Mouse (Mus musculus): ENCODE results near the gene Ywhaq. TPM values are rescaled to one million over a fixed set of nuclear protein-coding genes. Genes with fewer than 3 reads are reported as not detected.

The Ywhaq gene
- polyA plus RNA-seq, 1 experiment: 1.6 TPM

GRCm38 (mm10) chr12:21362686-21363085 lies 54.8 kb downstream of the Ywhaq start:
- Histone ChIP-seq H3K27me3 (ENCODE audit: control insufficient read depth) (no peaks in the 10 kb centered on the region), H3K4me1 (ENCODE audit: control insufficient read depth) (peaks cover 3% of the 10 kb centered on the region; the same call in 1 of the 2 replicates), H3K9me3 (ENCODE audit: control insufficient read depth, low read length) (no peaks in the 10 kb centered on the region), H3K4me3 (replicated peaks) (no peak overlapping the region), H3K36me3 (ENCODE audit: control insufficient read depth) (peaks cover 16% of the 10 kb centered on the region)
- TF ChIP-seq TAL1 (IDR thresholded peaks at IDR 0.05; ENCODE audit: low read length): no peak
- no peak for TF ChIP-seq GATA1 (IDR thresholded peaks at IDR 0.05; ENCODE audit: low read length)

GRCm38 (mm10) chr12:21353681-21354080 lies 63.8 kb downstream of the Ywhaq start:
- H3K4me1 ChIP-seq (ENCODE audit: control insufficient read depth): no peaks in the 10 kb centered on the region
- H3K27me3 ChIP-seq (ENCODE audit: control insufficient read depth): no peaks in the 10 kb centered on the region
- H3K9me3 ChIP-seq (ENCODE audit: control insufficient read depth, low read length): no peaks in the 10 kb centered on the region
- no peak for TF ChIP-seq TAL1 (IDR thresholded peaks at IDR 0.05; ENCODE audit: low read length)
- no peak for TF ChIP-seq GATA1 (IDR thresholded peaks at IDR 0.05; ENCODE audit: low read length)
- H3K36me3 ChIP-seq (ENCODE audit: control insufficient read depth): peaks cover 53% of the 10 kb centered on the region
- H3K4me3 ChIP-seq (replicated peaks): no peak overlapping the region

- TF ChIP-seq TAL1 (IDR thresholded peaks at IDR 0.05; ENCODE audit: low read length) (no peak), GATA1 (IDR thresholded peaks at IDR 0.05; ENCODE audit: low read length) (no peak)
- no peaks in the 10 kb centered on the region for H3K27me3 ChIP-seq (ENCODE audit: control insufficient read depth)
- no peaks in the 10 kb centered on the region for H3K9me3 ChIP-seq (ENCODE audit: control insufficient read depth, low read length)
- H3K4me3 ChIP-seq (replicated peaks): no peak overlapping the region
- no peaks in the 10 kb centered on the region for H3K4me1 ChIP-seq (ENCODE audit: control insufficient read depth)
- peaks cover 63% of the 10 kb centered on the region for H3K36me3 ChIP-seq (ENCODE audit: control insufficient read depth)
These were observed 67.1 kb downstream of the Ywhaq start for GRCm38 (mm10) chr12:21350113-21350876.

- no peak overlapping the region for H3K4me3 ChIP-seq (replicated peaks)
- peaks cover 57% of the 10 kb centered on the region for H3K36me3 ChIP-seq (ENCODE audit: control insufficient read depth)
- no peaks in the 10 kb centered on the region for H3K9me3 ChIP-seq (ENCODE audit: control insufficient read depth, low read length)
- H3K4me1 ChIP-seq (ENCODE audit: control insufficient read depth): no peaks in the 10 kb centered on the region
- TF ChIP-seq TAL1 (IDR thresholded peaks at IDR 0.05; ENCODE audit: low read length): no peak
- TF ChIP-seq GATA1 (IDR thresholded peaks at IDR 0.05; ENCODE audit: low read length): no peak
- H3K27me3 ChIP-seq (ENCODE audit: control insufficient read depth): no peaks in the 10 kb centered on the region
These were observed 70.5 kb downstream of the Ywhaq start for GRCm38 (mm10) chr12:21346972-21347371.

GRCm38 (mm10) chr12:21340674-21341073 lies 76.8 kb downstream of the Ywhaq start:
- no peaks in the 10 kb centered on the region for H3K4me1 ChIP-seq (ENCODE audit: control insufficient read depth)
- TF ChIP-seq TAL1 (IDR thresholded peaks at IDR 0.05; ENCODE audit: low read length) (no peak), GATA1 (IDR thresholded peaks at IDR 0.05; ENCODE audit: low read length) (no peak)
- no peaks in the 10 kb centered on the region for H3K27me3 ChIP-seq (ENCODE audit: control insufficient read depth)
- H3K9me3 ChIP-seq (ENCODE audit: control insufficient read depth, low read length): no peaks in the 10 kb centered on the region
- no peak overlapping the region for H3K4me3 ChIP-seq (replicated peaks)
- H3K36me3 ChIP-seq (ENCODE audit: control insufficient read depth): peaks cover 63% of the 10 kb centered on the region

Other genes with a start within 250 kb of the Ywhaq start
- 0.22 and 0.28 TPM in 2 replicates for gene Cpsf3, start 132.2 kb downstream of the Ywhaq start, polyA plus RNA-seq (2012)
- gene Itgb1bp1, start 131.4 kb downstream of the Ywhaq start, polyA plus RNA-seq (2012): 0.90 and 1.6 TPM in 2 replicates
- 4.9 and 5.7 TPM in 2 replicates for gene Iah1, start 101.2 kb downstream of the Ywhaq start, polyA plus RNA-seq (2012)
- gene Adam17, start 44.0 kb downstream of the Ywhaq start, polyA plus RNA-seq (2012): 0.50 and 0.58 TPM in 2 replicates

Data from erythroblast, embryonic 14.5 days (primary cell).